Mouse (Mus musculus): ENCODE results near the gene Hoxa2. TPM values are rescaled to one million over a fixed set of nuclear protein-coding genes. Genes with fewer than 3 reads are reported as not detected.

Hoxa2 gene
- total RNA-seq, 1 experiment, result 0.27 TPM

DNA sequence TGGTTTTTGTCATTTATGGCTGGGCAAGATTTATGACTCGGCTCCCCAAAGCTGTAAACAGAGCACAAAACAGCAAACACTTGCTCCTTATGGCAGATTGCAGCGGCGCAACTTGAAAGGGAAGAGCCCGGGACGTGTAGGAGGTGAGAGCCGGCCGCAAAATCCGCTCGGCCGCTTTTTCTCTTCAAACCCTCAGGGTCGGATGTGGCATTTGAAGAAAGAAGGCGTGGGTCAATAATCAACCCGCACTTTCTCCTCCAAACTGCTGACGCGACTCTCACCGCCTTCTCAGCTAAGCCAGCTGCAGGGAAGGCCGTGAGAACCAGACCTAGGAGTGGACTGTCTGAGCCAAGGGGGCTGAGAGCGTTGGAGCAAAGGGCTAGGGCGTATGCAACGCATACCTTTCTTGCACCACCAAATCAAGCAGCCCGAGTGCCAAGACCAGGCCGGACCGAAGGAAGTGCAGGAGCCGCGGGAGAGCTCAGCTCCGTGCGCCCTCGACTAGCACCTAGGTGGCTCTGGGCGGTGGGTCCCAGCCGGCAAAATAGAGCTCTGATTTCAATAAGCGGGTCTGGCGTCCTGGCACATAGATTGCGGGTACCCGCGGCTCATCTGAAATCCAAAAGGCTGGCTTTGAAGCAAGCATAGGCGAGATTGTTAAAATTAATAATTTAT is 12.6 kb upstream of the Hoxa2 start, which contains the start of gene 5730596B20Rik:
5730596B20Rik (plus strand) TSS at position 438 of the 675 bp plus-strand sequence.
- H3K9ac ChIP-seq (ENCODE audit: insufficient read depth, low read depth, low read length, poor library complexity, severe bottlenecking), result no peak within 1 kb of the TSS
- 0 out of 2 replicates have a peak, but pooled peaks have one; percentile 29 for TF ChIP-seq HCFC1 (IDR thresholded peaks at IDR 0.05; ENCODE audit: borderline replicate concordance, insufficient read depth, low read length)
- no peak for TF ChIP-seq MAFK (IDR thresholded peaks at IDR 0.05; ENCODE audit: insufficient read depth, low read depth, low read length)
- TF ChIP-seq CHD2 (IDR thresholded peaks at IDR 0.05; ENCODE audit: low read depth, low read length), result no peak
- no peak for DNase-seq (ENCODE audit: low read depth, low spot score)
- H3K36me3 ChIP-seq (ENCODE audit: control insufficient read depth, insufficient read depth, low read length, poor library complexity, severe bottlenecking), result no peaks in the 10 kb centered on the region
- peaks cover 0 to 2% of the 10 kb centered on the region in 2 experiments; a peak in 2 of 4 replicates for H3K4me1 ChIP-seq (ENCODE audit: control insufficient read depth in 2 of 2, insufficient read depth in 2 of 2, low read length in 2 of 2, poor library complexity in 1 of 2)
- H3K9me3 ChIP-seq (ENCODE audit: control insufficient read depth, insufficient read depth, low read depth, low read length), result no peaks in the 10 kb centered on the region
- H3K27ac ChIP-seq (ENCODE audit: insufficient read depth, low read depth, low read length, poor library complexity, severe bottlenecking), result no peak within 1 kb of the TSS
- no peak within 1 kb of the TSS for H3K4me3 ChIP-seq (ENCODE audit: insufficient read depth in 1 of 2, low read depth in 1 of 2, low read length in 2 of 2, poor library complexity in 1 of 2, severe bottlenecking in 1 of 2)
- in situ Hi-C loops (cut with MboI; ENCODE audit: low sequenced_read_pairs in 2 of 2, unreplicated experiment in 2 of 2), result loop anchor here in 1 of 2 experiments (10.0 kb wide), 1 partner anchor 138 kb away; the partner anchor contains the start of gene Evx1

GRCm38 (mm10) chr6:52176391-52176790 is 11.8 kb upstream of the Hoxa2 start:
- no peak overlapping the region for H3K9ac ChIP-seq (ENCODE audit: insufficient read depth, low read depth, low read length, poor library complexity, severe bottlenecking)
- H3K4me1 ChIP-seq (ENCODE audit: control insufficient read depth in 2 of 2, insufficient read depth in 2 of 2, low read length in 2 of 2, poor library complexity in 1 of 2), result peaks cover 0 to 2% of the 10 kb centered on the region in 2 experiments; a peak in 2 of 4 replicates
- TF ChIP-seq MAFK (IDR thresholded peaks at IDR 0.05; ENCODE audit: insufficient read depth, low read depth, low read length), result no peak
- no peak for TF ChIP-seq HCFC1 (IDR thresholded peaks at IDR 0.05; ENCODE audit: borderline replicate concordance, insufficient read depth, low read length)
- no peak for TF ChIP-seq CHD2 (IDR thresholded peaks at IDR 0.05; ENCODE audit: low read depth, low read length)
- no peak for TF ChIP-seq ZC3H11A (IDR thresholded peaks at IDR 0.05; ENCODE audit: borderline replicate concordance, low read depth, low read length)
- TF ChIP-seq ZNF384 (IDR thresholded peaks at IDR 0.05; ENCODE audit: low read depth, low read length), result no peak
- in situ Hi-C loops (cut with MboI; ENCODE audit: low sequenced_read_pairs in 2 of 2, unreplicated experiment in 2 of 2), result loop anchor here in 1 of 2 experiments (10.0 kb wide), 1 partner anchor 138 kb away; the partner anchor contains the start of gene Evx1
- no peak overlapping the region for H3K27ac ChIP-seq (ENCODE audit: insufficient read depth, low read depth, low read length, poor library complexity, severe bottlenecking)
- DNase-seq (ENCODE audit: low read depth, low spot score), result no peak
- no peak overlapping the region for H3K4me3 ChIP-seq (ENCODE audit: insufficient read depth in 1 of 2, low read depth in 1 of 2, low read length in 2 of 2, poor library complexity in 1 of 2, severe bottlenecking in 1 of 2)
- no peaks in the 10 kb centered on the region for H3K9me3 ChIP-seq (ENCODE audit: control insufficient read depth, insufficient read depth, low read depth, low read length)
- no peaks in the 10 kb centered on the region for H3K36me3 ChIP-seq (ENCODE audit: control insufficient read depth, insufficient read depth, low read length, poor library complexity, severe bottlenecking)

- TF ChIP-seq HCFC1 (IDR thresholded peaks at IDR 0.05; ENCODE audit: borderline replicate concordance, insufficient read depth, low read length) (no peak), ZC3H11A (IDR thresholded peaks at IDR 0.05; ENCODE audit: borderline replicate concordance, low read depth, low read length) (no peak), CHD2 (IDR thresholded peaks at IDR 0.05; ENCODE audit: low read depth, low read length) (no peak), MAFK (IDR thresholded peaks at IDR 0.05; ENCODE audit: insufficient read depth, low read depth, low read length) (no peak), ZNF384 (IDR thresholded peaks at IDR 0.05; ENCODE audit: low read depth, low read length) (no peak)
- H3K4me1 ChIP-seq (ENCODE audit: control insufficient read depth in 2 of 2, insufficient read depth in 2 of 2, low read length in 2 of 2, poor library complexity in 1 of 2), result peaks cover 0 to 2% of the 10 kb centered on the region in 2 experiments; a peak in 2 of 4 replicates
- H3K36me3 ChIP-seq (ENCODE audit: control insufficient read depth, insufficient read depth, low read length, poor library complexity, severe bottlenecking), result no peaks in the 10 kb centered on the region
- H3K9ac ChIP-seq (ENCODE audit: insufficient read depth, low read depth, low read length, poor library complexity, severe bottlenecking), result no peak overlapping the region
- H3K4me3 ChIP-seq (ENCODE audit: insufficient read depth in 1 of 2, low read depth in 1 of 2, low read length in 2 of 2, poor library complexity in 1 of 2, severe bottlenecking in 1 of 2), result peak overlapping the region in 1 of 2 experiments; percentile 62; a peak in 2 of 4 replicates
- no peak overlapping the region for H3K27ac ChIP-seq (ENCODE audit: insufficient read depth, low read depth, low read length, poor library complexity, severe bottlenecking)
- in situ Hi-C loops (cut with MboI; ENCODE audit: low sequenced_read_pairs in 2 of 2, unreplicated experiment in 2 of 2), result loop anchor here in 1 of 2 experiments (10.0 kb wide), 1 partner anchor 139 kb away; the partner anchor contains the start of gene Evx1
- H3K9me3 ChIP-seq (ENCODE audit: control insufficient read depth, insufficient read depth, low read depth, low read length), result no peaks in the 10 kb centered on the region
- DNase-seq (ENCODE audit: low read depth, low spot score), result no peak
These were observed 11.2 kb upstream of the Hoxa2 start for GRCm38 (mm10) chr6:52175864-52176263.

- Histone ChIP-seq H3K27ac (ENCODE audit: insufficient read depth, low read depth, low read length, poor library complexity, severe bottlenecking) (no peak overlapping the region), H3K4me3 (ENCODE audit: insufficient read depth in 1 of 2, low read depth in 1 of 2, low read length in 2 of 2, poor library complexity in 1 of 2, severe bottlenecking in 1 of 2) (peak overlapping the region; percentile 19 to 62; a peak in 3 of 4 replicates), H3K36me3 (ENCODE audit: control insufficient read depth, insufficient read depth, low read length, poor library complexity, severe bottlenecking) (no peaks in the 10 kb centered on the region), H3K9me3 (ENCODE audit: control insufficient read depth, insufficient read depth, low read depth, low read length) (no peaks in the 10 kb centered on the region), H3K4me1 (ENCODE audit: control insufficient read depth in 2 of 2, insufficient read depth in 2 of 2, low read length in 2 of 2, poor library complexity in 1 of 2) (peaks cover 0 to 2% of the 10 kb centered on the region in 2 experiments; a peak in 2 of 4 replicates), H3K9ac (ENCODE audit: insufficient read depth, low read depth, low read length, poor library complexity, severe bottlenecking) (0 out of 2 replicates have a peak overlapping the region, but pooled peaks have one; percentile 13)
- DNase-seq (ENCODE audit: low read depth, low spot score), result no peak
- no peak for TF ChIP-seq ZNF384 (IDR thresholded peaks at IDR 0.05; ENCODE audit: low read depth, low read length)
- no peak for TF ChIP-seq ZC3H11A (IDR thresholded peaks at IDR 0.05; ENCODE audit: borderline replicate concordance, low read depth, low read length)
- TF ChIP-seq MAFK (IDR thresholded peaks at IDR 0.05; ENCODE audit: insufficient read depth, low read depth, low read length), result no peak
- no peak for TF ChIP-seq CHD2 (IDR thresholded peaks at IDR 0.05; ENCODE audit: low read depth, low read length)
- no peak for TF ChIP-seq HCFC1 (IDR thresholded peaks at IDR 0.05; ENCODE audit: borderline replicate concordance, insufficient read depth, low read length)
- in situ Hi-C loops (cut with MboI; ENCODE audit: low sequenced_read_pairs in 2 of 2, unreplicated experiment in 2 of 2), result loop anchor here in 1 of 2 experiments (10.0 kb wide), 1 partner anchor 140 kb away; the partner anchor contains the start of gene Evx1
These were observed 10.5 kb upstream of the Hoxa2 start for GRCm38 (mm10) chr6:52174968-52175751.

Data from ES-E14 (cell line).